Mouse (Mus musculus) liver, adult (tissue): ENCODE measurements around the gene 3110009E18Rik.

Experiments used
- GATA4 ChIP-seq: IDR thresholded peaks from 2 replicates; pipeline ENCODE4 v1.6.1; 2014; ENCODE audit warnings: mild to moderate bottlenecking, low read length; ENCODE audit not compliant: insufficient replicate concordance

The 3110009E18Rik gene

GRCm38 (mm10) chr1:120120969-120121811, at the start of gene 3110009E18Rik, which contains the start of gene Dbi:
3110009E18Rik (plus strand) TSS chr1:120121187.
Dbi (minus strand) TSS chr1:120121078.
- peak; percentile 12; the same call in 1 of the 2 replicates for TF ChIP-seq GATA4

- TF ChIP-seq GATA4: peak; percentile 41; the same call in 1 of the 2 replicates
Observed at GRCm38 (mm10) chr1:120072900-120073299, 48.1 kb upstream of the 3110009E18Rik start.

GRCm38 (mm10) chr1:120073519-120074306, 47.3 kb upstream of the 3110009E18Rik start, which contains the start of gene Tmem37:
Tmem37 (minus strand) TSS chr1:120074074.
- peak; percentile 51; the same call in 1 of the 2 replicates for TF ChIP-seq GATA4

- no peak for TF ChIP-seq GATA4
Observed at GRCm38 (mm10) chr1:120074307-120074702, 46.7 kb upstream of the 3110009E18Rik start.

GRCm38 (mm10) chr1:120074931-120075330, 46.1 kb upstream of the 3110009E18Rik start:
- TF ChIP-seq GATA4: no peak

GRCm38 (mm10) chr1:120075507-120075906, 45.5 kb upstream of the 3110009E18Rik start:
- TF ChIP-seq GATA4: no peak

- no peak for TF ChIP-seq GATA4
Observed at GRCm38 (mm10) chr1:120077746-120078410, 43.1 kb upstream of the 3110009E18Rik start.

- no peak for TF ChIP-seq GATA4
Observed at GRCm38 (mm10) chr1:120080632-120081031, 40.4 kb upstream of the 3110009E18Rik start.

GRCm38 (mm10) chr1:120082957-120083585, 37.9 kb upstream of the 3110009E18Rik start:
- TF ChIP-seq GATA4: no peak

- no peak for TF ChIP-seq GATA4
Observed at GRCm38 (mm10) chr1:120083921-120084517, 37.0 kb upstream of the 3110009E18Rik start.

- TF ChIP-seq GATA4: no peak
Observed at GRCm38 (mm10) chr1:120085696-120086095, 35.3 kb upstream of the 3110009E18Rik start.

- TF ChIP-seq GATA4: peak; percentile 43; the same call in 1 of the 2 replicates
Observed at GRCm38 (mm10) chr1:120086644-120087043, 34.3 kb upstream of the 3110009E18Rik start.

GRCm38 (mm10) chr1:120089180-120089579, 31.8 kb upstream of the 3110009E18Rik start:
- no peak for TF ChIP-seq GATA4

GRCm38 (mm10) chr1:120090880-120091570, 30.0 kb upstream of the 3110009E18Rik start:
- no peak for TF ChIP-seq GATA4
